Mouse (Mus musculus): Measurements from ENCODE around the gene Tulp2.

Gene Tulp2

GRCm38 (mm10) chr7:45522194-45522752 is 40.6 kb downstream of the Tulp2 start:
- TF ChIP-seq GATA4 (IDR thresholded peaks at IDR 0.05; ENCODE audit: insufficient replicate concordance, low read length) = no peak

- no peak for TF ChIP-seq GATA4 (IDR thresholded peaks at IDR 0.05; ENCODE audit: insufficient replicate concordance, low read length)
These were observed 41.4 kb downstream of the Tulp2 start for GRCm38 (mm10) chr7:45522957-45523676.

- no peak for TF ChIP-seq GATA4 (IDR thresholded peaks at IDR 0.05; ENCODE audit: insufficient replicate concordance, low read length)
These were observed 42.0 kb downstream of the Tulp2 start for GRCm38 (mm10) chr7:45523678-45524170.

DNA sequence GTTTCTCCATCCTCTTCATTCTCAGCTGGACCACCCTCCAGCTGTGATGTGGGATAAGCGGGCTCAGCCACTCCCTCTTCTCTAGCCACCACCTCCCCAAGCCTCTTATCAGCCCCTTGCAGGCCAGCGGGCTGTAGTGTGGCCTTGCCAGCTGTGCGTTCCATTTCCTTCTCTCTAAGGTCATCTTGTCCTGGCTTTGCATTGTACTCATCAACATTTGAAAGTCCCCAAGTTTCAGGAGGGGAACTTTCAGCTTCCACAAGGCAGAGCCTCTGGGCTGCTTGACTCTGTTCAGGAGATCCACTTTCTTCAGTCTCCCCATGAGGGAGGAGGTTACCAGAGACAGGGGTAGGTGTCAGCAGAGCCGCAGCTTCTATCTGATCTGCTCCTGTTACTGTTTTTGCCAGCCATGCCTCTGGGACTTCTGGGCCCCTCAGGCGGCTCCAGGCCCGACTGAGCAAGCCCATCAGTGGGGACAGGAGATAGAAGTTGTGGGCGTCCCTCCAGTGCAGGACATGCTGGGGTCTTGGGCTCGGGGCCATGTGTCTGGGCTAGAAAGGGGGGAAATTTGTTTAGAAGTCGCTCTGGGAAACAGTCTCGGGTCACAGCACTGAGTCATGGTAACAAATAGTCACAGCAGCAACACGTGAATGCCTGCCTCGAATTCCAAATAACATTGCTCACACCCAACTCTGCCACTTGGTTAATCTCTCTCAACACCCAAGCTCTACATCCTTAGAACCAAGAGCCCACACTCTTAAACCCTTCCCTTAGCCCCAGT is 43.4 kb downstream of the Tulp2 start:
- TF ChIP-seq GATA4 (IDR thresholded peaks at IDR 0.05; ENCODE audit: insufficient replicate concordance, low read length) = peak; percentile 57; the same call in 1 of the 2 replicates

GRCm38 (mm10) chr7:45525809-45526473 is 44.3 kb downstream of the Tulp2 start, which contains the start of the genes Ppp1r15a and Plekha4:
Gene Ppp1r15a, minus strand, starts transcription at chr7:45526268.
Gene Plekha4, plus strand, starts transcription at chr7:45526330.
- TF ChIP-seq GATA4 (IDR thresholded peaks at IDR 0.05; ENCODE audit: insufficient replicate concordance, low read length) = peak; percentile 88; the same call in 1 of the 2 replicates

DNA sequence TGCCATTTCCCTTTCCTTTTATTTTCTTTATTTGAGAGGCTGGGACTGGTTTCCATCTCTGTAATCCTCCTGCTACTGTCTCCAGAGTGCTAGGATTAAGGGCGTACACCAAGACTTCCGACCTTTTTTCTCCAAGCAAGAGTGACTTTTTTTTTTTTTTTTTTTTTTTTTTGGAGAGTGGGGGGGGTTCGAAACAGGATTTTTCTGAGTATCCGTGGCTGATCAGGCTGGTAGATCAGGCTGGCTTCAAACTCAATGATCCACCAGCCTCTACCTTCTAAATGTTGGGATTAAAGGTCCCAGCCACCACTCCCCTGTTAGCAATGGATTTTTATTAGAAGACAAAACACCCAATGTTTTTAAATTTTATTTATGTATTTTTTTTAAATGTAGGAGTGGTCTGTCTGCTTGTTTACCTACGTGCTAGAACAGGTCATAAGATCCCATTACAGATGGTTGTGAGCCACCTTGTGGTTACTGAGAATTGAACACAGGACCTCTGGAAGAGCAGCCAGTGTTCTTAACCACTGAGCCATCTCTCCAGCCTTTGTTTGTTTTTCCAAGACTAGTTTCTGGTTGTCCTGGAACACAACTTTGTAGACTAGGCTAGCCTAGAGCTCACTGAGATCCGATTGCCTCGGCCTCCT is 44.9 kb downstream of the Tulp2 start:
- TF ChIP-seq GATA4 (IDR thresholded peaks at IDR 0.05; ENCODE audit: insufficient replicate concordance, low read length) = no peak

DNA sequence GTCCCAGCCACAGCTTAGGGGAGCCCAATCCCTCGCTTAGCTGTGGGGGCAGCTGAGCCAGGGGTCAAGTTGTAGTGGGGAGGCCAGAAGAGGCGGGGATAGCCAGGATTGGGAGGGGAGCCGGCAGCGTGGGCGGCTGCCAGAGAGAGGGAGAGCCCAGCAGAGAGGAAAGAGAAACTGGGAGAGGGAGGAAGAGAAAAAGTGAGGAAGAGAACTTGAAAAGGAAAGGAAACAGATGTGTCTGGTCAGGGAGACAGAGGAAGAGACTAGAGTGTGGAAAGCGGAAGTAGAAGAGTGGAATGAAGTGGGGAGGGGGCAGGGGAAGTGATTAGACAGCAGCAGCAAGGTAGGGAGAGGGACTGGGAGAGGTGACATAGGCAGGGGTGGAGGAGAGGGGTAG is 47.8 kb downstream of the Tulp2 start:
- no peak for TF ChIP-seq GATA4 (IDR thresholded peaks at IDR 0.05; ENCODE audit: insufficient replicate concordance, low read length)

DNA sequence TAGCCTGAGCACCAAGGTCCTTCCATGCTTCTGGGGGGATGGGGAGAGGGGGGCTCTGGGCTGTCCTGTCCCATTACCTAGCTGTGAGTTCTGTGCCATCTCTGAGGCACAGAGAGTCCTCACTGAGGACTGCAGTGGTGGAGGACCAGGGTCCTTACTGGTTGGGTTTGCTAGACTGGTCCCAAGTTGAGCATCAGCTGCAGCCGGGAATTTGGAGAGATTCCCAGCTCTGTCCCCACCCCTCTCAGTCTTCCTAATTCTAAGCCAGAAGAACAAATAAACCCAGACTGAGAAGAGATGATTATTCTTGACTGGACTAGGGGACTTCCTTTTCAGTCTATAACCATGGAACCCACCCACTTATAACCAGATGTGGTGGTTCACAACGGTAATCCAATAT is 49.0 kb downstream of the Tulp2 start:
- TF ChIP-seq GATA4 (IDR thresholded peaks at IDR 0.05; ENCODE audit: insufficient replicate concordance, low read length) = no peak

DNA sequence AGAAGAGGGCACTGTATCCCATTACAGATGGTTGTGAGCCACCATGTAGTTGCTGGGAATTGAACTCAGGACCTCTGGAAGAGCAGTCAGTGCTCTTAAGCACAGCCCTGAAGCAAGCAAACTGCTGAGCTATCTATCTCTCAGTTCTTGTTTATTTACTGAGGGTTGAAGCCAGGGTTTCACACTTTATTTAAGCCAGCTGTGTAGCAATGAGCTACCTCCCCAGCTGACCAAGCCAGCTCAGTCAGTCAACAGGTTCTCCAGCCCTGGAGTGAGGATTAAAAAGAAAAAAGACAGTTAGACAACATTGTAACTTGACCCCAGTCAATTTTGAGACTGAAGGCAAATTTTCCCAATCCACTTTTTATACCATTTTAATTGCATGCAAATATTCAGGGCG is 54.0 kb downstream of the Tulp2 start:
- TF ChIP-seq GATA4 (IDR thresholded peaks at IDR 0.05; ENCODE audit: insufficient replicate concordance, low read length) = no peak

DNA sequence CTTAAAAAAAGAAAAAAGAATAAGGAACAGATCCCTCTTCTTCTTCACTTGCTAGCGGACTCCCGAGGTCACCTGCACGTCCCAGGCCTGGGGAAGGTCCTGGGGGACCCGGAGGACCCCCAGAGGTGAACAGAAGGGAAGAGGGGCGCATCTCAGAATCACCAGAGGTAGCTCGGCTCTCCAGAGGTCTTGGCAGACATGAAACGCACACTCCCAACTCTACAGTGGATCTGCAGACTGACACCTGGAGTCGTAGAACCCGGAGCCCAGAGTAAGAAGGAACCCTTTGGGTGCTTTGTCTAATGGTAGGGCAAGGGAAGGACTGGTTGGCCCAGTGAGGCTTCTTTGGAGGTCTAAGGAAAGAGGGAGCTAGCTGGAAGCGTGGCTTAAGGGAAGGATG is 55.9 kb downstream of the Tulp2 start:
- no peak for TF ChIP-seq GATA4 (IDR thresholded peaks at IDR 0.05; ENCODE audit: insufficient replicate concordance, low read length)

- TF ChIP-seq GATA4 (IDR thresholded peaks at IDR 0.05; ENCODE audit: insufficient replicate concordance, low read length) = no peak
These were observed 56.7 kb downstream of the Tulp2 start for GRCm38 (mm10) chr7:45538163-45539041.

- TF ChIP-seq GATA4 (IDR thresholded peaks at IDR 0.05; ENCODE audit: insufficient replicate concordance, low read length) = no peak
These were observed 57.4 kb downstream of the Tulp2 start for GRCm38 (mm10) chr7:45539095-45539494.

GRCm38 (mm10) chr7:45540213-45540612 is 58.5 kb downstream of the Tulp2 start:
- TF ChIP-seq GATA4 (IDR thresholded peaks at IDR 0.05; ENCODE audit: insufficient replicate concordance, low read length) = no peak

DNA sequence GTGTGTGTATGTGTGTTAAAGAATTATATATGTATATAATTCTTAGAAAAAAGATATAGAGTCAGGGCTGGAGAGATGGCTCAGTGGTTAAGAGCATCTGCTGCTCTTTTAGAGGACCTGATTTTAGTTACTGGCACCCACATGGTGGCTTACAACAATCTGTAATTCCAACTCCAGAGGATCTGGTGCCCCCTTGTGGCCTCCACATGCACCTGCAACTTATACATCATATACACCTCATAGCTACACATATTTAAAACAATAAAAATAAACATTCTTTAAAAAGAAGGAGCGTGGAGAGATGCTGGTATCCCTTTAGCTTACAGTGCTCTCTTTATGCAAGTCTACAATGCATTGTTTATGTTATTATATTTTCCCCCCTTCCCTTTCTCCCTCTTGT is 62.8 kb downstream of the Tulp2 start:
- no peak for TF ChIP-seq GATA4 (IDR thresholded peaks at IDR 0.05; ENCODE audit: insufficient replicate concordance, low read length)

Measured in liver, adult (tissue).